Mouse (Mus musculus) heart, embryonic 10.5 days (tissue): ENCODE data around the gene Wasf3. TPM values are rescaled to one million over a fixed set of nuclear protein-coding genes. Genes with fewer than 3 reads are reported as not detected.
"Not testable (repeated sequence)": the region's sequence is repeated elsewhere in the genome, so short reads cannot be mapped to it uniquely, and the experiment has no call there.

Experiments used
- DNase-seq: peaks from one replicate; pipeline ENCODE4 v3.0.0-alpha.2; 2017; ENCODE audit warnings: low spot score
- H3K27ac ChIP-seq: fragments of 300-500 bp; sonication (generic); 2 replicates; pipeline ENCODE4 v1.5.1; 2016; ENCODE audit warnings: mild to moderate bottlenecking
- H3K27me3 ChIP-seq: fragments of 300-500 bp; sonication (generic); 2 replicates; pipeline ENCODE4 v1.6.1; 2016; ENCODE audit warnings: mild to moderate bottlenecking; ENCODE audit not compliant: poor library complexity, insufficient read depth, severe bottlenecking
- H3K36me3 ChIP-seq: fragments of 300-500 bp; sonication (generic); 2 replicates; pipeline ENCODE4 v1.6.1; 2016; ENCODE audit warnings: mild to moderate bottlenecking, moderate library complexity
- H3K4me1 ChIP-seq: fragments of 300-500 bp; sonication (generic); 2 replicates; pipeline ENCODE4 v1.6.1; 2016; ENCODE audit warnings: mild to moderate bottlenecking
- H3K4me3 ChIP-seq: fragments of 300-500 bp; sonication (generic); 2 replicates; pipeline ENCODE4 v1.5.1; 2016; ENCODE audit warnings: mild to moderate bottlenecking, moderate library complexity
- H3K9me3 ChIP-seq: fragments of 300-500 bp; sonication (generic); 2 replicates; pipeline ENCODE4 v1.6.1; 2016; ENCODE audit warnings: mild to moderate bottlenecking, moderate library complexity
- whole genome bisulfite sequencing: fragments of 180-500 bp; shearing (Covaris S2); methylation state at CpG from one replicate; pipeline ENCODE4 v1.1.7; 2016; 5-methylcytosine and 5-hydroxymethylcytosine counted together
- polyA plus RNA-seq: library from polyadenylated mRNA; unstranded; fragments of >200 nt; fragmentation: Nextera tagmentation; extraction: Ambion mirVana; gene quantifications from 2 replicates; pipeline ENCODE4 v1.2.1, GENCODE M21; 2016

Wasf3 gene
- polyA plus RNA-seq, 1 experiment from 2014 or later = 2.0 TPM

- WGBS = 84% methylated on average over 9 of the region's 9 CpGs
- Histone ChIP-seq H3K4me1 (no peaks in the 10 kb centered on the region), H3K27ac (no peak overlapping the region), H3K36me3 (no peaks in the 10 kb centered on the region), H3K4me3 (no peak overlapping the region), H3K9me3 (no peaks in the 10 kb centered on the region), H3K27me3 (0 out of 2 replicates have a peak, but pooled peaks cover 3% of the 10 kb centered on the region)
- no peak for DNase-seq
Observed at GRCm38 (mm10) chr5:146470821-146471220, 86.0 kb downstream of the Wasf3 start.

- 78% methylated on average over 5 of the region's 5 CpGs for WGBS
- DNase-seq = no peak
- Histone ChIP-seq H3K9me3 (no peaks in the 10 kb centered on the region), H3K27me3 (no peaks in the 10 kb centered on the region), H3K4me3 (no peak overlapping the region), H3K27ac (no peak overlapping the region), H3K4me1 (no peaks in the 10 kb centered on the region), H3K36me3 (no peaks in the 10 kb centered on the region)
Observed at GRCm38 (mm10) chr5:146471311-146471710, 86.5 kb downstream of the Wasf3 start.

GRCm38 (mm10) chr5:146471821-146472220, 87.0 kb downstream of the Wasf3 start:
- Histone ChIP-seq H3K27me3 (no peaks in the 10 kb centered on the region), H3K4me3 (no peak overlapping the region), H3K9me3 (no peaks in the 10 kb centered on the region), H3K4me1 (no peaks in the 10 kb centered on the region), H3K36me3 (no peaks in the 10 kb centered on the region), H3K27ac (no peak overlapping the region)
- 91% methylated on average over 12 of the region's 12 CpGs for WGBS
- DNase-seq = no peak

GRCm38 (mm10) chr5:146479564-146479963, 94.8 kb downstream of the Wasf3 start:
- not testable (repeated sequence) for H3K27ac ChIP-seq, H3K36me3 ChIP-seq, H3K4me1 ChIP-seq, H3K27me3 ChIP-seq, DNase-seq, H3K9me3 ChIP-seq, H3K4me3 ChIP-seq
- WGBS = 11% methylated on average over 4 of the region's 4 CpGs

- H3K27me3 ChIP-seq, H3K36me3 ChIP-seq, DNase-seq, H3K4me1 ChIP-seq, H3K27ac ChIP-seq, H3K4me3 ChIP-seq, H3K9me3 ChIP-seq: not testable (repeated sequence)
- WGBS = 85% methylated on average over 3 of the region's 3 CpGs
Observed at GRCm38 (mm10) chr5:146481665-146482064, 96.9 kb downstream of the Wasf3 start, which contains the start of gene Gm6408. Gm6408 (plus strand) TSS chr5:146481965.

GRCm38 (mm10) chr5:146488959-146489358, 104.2 kb downstream of the Wasf3 start:
- DNase-seq, H3K36me3 ChIP-seq, H3K4me1 ChIP-seq, H3K9me3 ChIP-seq, H3K27ac ChIP-seq, H3K27me3 ChIP-seq, H3K4me3 ChIP-seq: not testable (repeated sequence)
- WGBS = 12% methylated on average over 3 of the region's 4 CpGs

- no CpG with 5 or more reads among the region's 5 CpGs for WGBS
- H3K27me3 ChIP-seq, H3K36me3 ChIP-seq, DNase-seq, H3K4me3 ChIP-seq, H3K9me3 ChIP-seq, H3K27ac ChIP-seq, H3K4me1 ChIP-seq: not testable (repeated sequence)
Observed at GRCm38 (mm10) chr5:146491063-146491462, 106.3 kb downstream of the Wasf3 start, which contains the start of gene Gm6370. Gm6370 (plus strand) TSS chr5:146491363.

- DNase-seq, H3K27me3 ChIP-seq, H3K4me3 ChIP-seq, H3K27ac ChIP-seq, H3K4me1 ChIP-seq, H3K9me3 ChIP-seq, H3K36me3 ChIP-seq: not testable (repeated sequence)
- WGBS = no CpG with 5 or more reads among the region's 5 CpGs
Observed at GRCm38 (mm10) chr5:146502099-146502498, 117.3 kb downstream of the Wasf3 start, which contains the start of gene 4930449I24Rik. 4930449I24Rik (plus strand) TSS chr5:146502399.

- not testable (repeated sequence) for H3K4me1 ChIP-seq, H3K36me3 ChIP-seq, H3K27ac ChIP-seq, H3K27me3 ChIP-seq, H3K9me3 ChIP-seq, DNase-seq, H3K4me3 ChIP-seq
- 93% methylated on average over 2 of the region's 5 CpGs for WGBS
Observed at GRCm38 (mm10) chr5:146513823-146514222, 129.0 kb downstream of the Wasf3 start, which contains the start of gene Gm3402. Gm3402 (plus strand) TSS chr5:146514123.

Other genes with a start within 250 kb of the Wasf3 start
- not detected in 2 replicates for gene Gm5565, start 224.4 kb upstream of the Wasf3 start, polyA plus RNA-seq
- not detected in 2 replicates for gene Gm6309, start 214.3 kb upstream of the Wasf3 start, polyA plus RNA-seq
- gene 1700001J03Rik, start 199.7 kb upstream of the Wasf3 start, polyA plus RNA-seq = not detected in 2 replicates
- gene Rnf6, start 163.4 kb upstream of the Wasf3 start, polyA plus RNA-seq = 41.1 and 41.2 TPM in 2 replicates
- gene Cdk8, start 153.8 kb upstream of the Wasf3 start, polyA plus RNA-seq = 14.2 and 19.6 TPM in 2 replicates
- not detected in 2 replicates for gene Gm6408, start 97.0 kb downstream of the Wasf3 start, polyA plus RNA-seq
- not detected in 2 replicates for gene Gm6370, start 106.4 kb downstream of the Wasf3 start, polyA plus RNA-seq
- gene 4930449I24Rik, start 117.4 kb downstream of the Wasf3 start, polyA plus RNA-seq = not detected in 2 replicates
- gene Gm3402, start 129.1 kb downstream of the Wasf3 start, polyA plus RNA-seq = not detected in 2 replicates
- not detected in 2 replicates for gene Gm3404, start 140.8 kb downstream of the Wasf3 start, polyA plus RNA-seq
- not detected in 2 replicates for gene Gm3409, start 152.7 kb downstream of the Wasf3 start, polyA plus RNA-seq
- not detected in 2 replicates for gene Gm3415, start 171.2 kb downstream of the Wasf3 start, polyA plus RNA-seq
- gene Gpr12, start 200.3 kb downstream of the Wasf3 start, polyA plus RNA-seq = 0.09 and 0.23 TPM in 2 replicates